Comparison of ENCODE assay signal across 8 mouse cellular contexts in genomic region chr17:72997301-72997921, GRCm38 (mm10).
DNase-seq lines count a peak whose midpoint lies in the region; ATAC-seq and TF ChIP-seq lines count a peak whose summit lies in the region.

No protein-coding gene starts in this region.

- peaks cover 58% of the 10 kb centered on the region for H3K4me1 ChIP-seq in heart, embryonic 13.5 days
- H3K4me1 ChIP-seq in midbrain, embryonic 11.5 days (ENCODE audit: control insufficient read depth, insufficient read depth, low read length) = peaks cover 4% of the 10 kb centered on the region; the same call in 1 of the 2 replicates

- H3K4me3 ChIP-seq in gastrocnemius, adult 2 months = no peak overlapping the region
- H3K4me3 ChIP-seq in heart, embryonic 13.5 days = no peak overlapping the region
- no peak overlapping the region for H3K4me3 ChIP-seq in midbrain, embryonic 11.5 days (ENCODE audit: low read depth, low read length)

- peak overlapping the region; percentile 38 for H3K9ac ChIP-seq in heart, embryonic 13.5 days
- no peak overlapping the region for H3K9ac ChIP-seq in midbrain, embryonic 11.5 days (ENCODE audit: low read length)

- peak overlapping the region; percentile 2; the same call in 1 of the 2 replicates for H3K4me2 ChIP-seq in heart, embryonic 13.5 days
- no peak overlapping the region for H3K4me2 ChIP-seq in midbrain, embryonic 11.5 days

- peak overlapping the region; percentile 59 for H3K27ac ChIP-seq in gastrocnemius, adult 2 months
- H3K27ac ChIP-seq in heart, embryonic 13.5 days (replicated peaks) = peak overlapping the region; percentile 92
- H3K27ac ChIP-seq in midbrain, embryonic 11.5 days (ENCODE audit: low read depth, low read length) = no peak overlapping the region

- DNase-seq in gastrocnemius, adult 2 months = no peak
- DNase-seq in gastrocnemius, postnatal 10 days = no peak
- DNase-seq in brain, adult 2 months (ENCODE audit: low read depth, low spot score) = peak; percentile 35
- no peak for DNase-seq in midbrain, embryonic 11.5 days (ENCODE audit: low spot score, missing footprints)
- no peak for DNase-seq in urinary bladder, postnatal 36 days (ENCODE audit: low spot score in 2 of 2)
- DNase-seq in cerebellum, postnatal 36 days = no peak
- DNase-seq in spleen, postnatal 36 days (ENCODE audit: low spot score in 2 of 2) = no peak

- intact Hi-C loops in gastrocnemius, adult 2 months (cut with DNase I) = no loop called here

- H3K27me3 ChIP-seq in heart, embryonic 13.5 days (replicated peaks) = no peaks in the 10 kb centered on the region
- no peaks in the 10 kb centered on the region for H3K27me3 ChIP-seq in midbrain, embryonic 11.5 days (ENCODE audit: control insufficient read depth, insufficient read depth, low read length)

- WGBS in heart, embryonic 13.5 days = 7% methylated on average over 5 of the region's 5 CpGs
- 20% methylated on average over 5 of the region's 5 CpGs for WGBS in midbrain, embryonic 11.5 days

- no peaks in the 10 kb centered on the region for H3K9me3 ChIP-seq in heart, embryonic 13.5 days
- no peaks in the 10 kb centered on the region for H3K9me3 ChIP-seq in midbrain, embryonic 11.5 days (ENCODE audit: control insufficient read depth, low read length)

- no peaks in the 10 kb centered on the region for H3K36me3 ChIP-seq in heart, embryonic 13.5 days
- H3K36me3 ChIP-seq in midbrain, embryonic 11.5 days (ENCODE audit: control insufficient read depth, insufficient read depth, low read length) = no peaks in the 10 kb centered on the region

- no peak for TF ChIP-seq CTCF in gastrocnemius, adult 2 months (IDR thresholded peaks at IDR 0.05)

- peak; percentile 40; the same call in 1 of the 2 replicates for ATAC-seq in heart, embryonic 13.5 days (ENCODE audit: extremely low read depth, insufficient number of reproducible peaks, low FRiP score, low TSS enrichment)
- peak; percentile 19 for ATAC-seq in midbrain, embryonic 11.5 days (ENCODE audit: low FRiP score)
